Mouse (Mus musculus): ENCODE data around the gene Gm21972.
A peak's percentile ranks its signal among the peaks of the same experiment; 100 is the strongest.

Gm21972 gene

DNA sequence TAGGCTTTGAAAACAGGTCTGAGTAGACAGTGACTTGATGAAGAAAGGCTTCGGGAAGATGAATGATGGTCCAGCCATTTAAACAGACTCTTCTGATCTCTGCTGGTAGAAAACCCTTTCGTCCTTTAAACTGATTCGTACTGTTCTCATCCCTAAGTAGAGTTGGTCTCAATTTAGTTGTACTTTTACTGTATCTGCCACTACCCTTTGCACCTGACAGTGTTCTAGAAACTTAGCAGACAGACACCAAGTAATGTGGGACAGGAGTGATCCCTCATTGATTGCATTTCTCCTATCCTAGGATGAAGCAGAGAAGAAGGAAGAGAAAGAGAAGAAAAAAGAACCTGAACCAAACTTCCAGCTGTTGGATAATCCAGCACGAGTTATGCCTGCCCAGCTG, at the start of gene Gm21972:
Gene Gm21972 (plus strand): TSS at position 301 of the 400 bp plus-strand sequence.
- DNase-seq (ENCODE audit: low spot score) = no peak

DNA sequence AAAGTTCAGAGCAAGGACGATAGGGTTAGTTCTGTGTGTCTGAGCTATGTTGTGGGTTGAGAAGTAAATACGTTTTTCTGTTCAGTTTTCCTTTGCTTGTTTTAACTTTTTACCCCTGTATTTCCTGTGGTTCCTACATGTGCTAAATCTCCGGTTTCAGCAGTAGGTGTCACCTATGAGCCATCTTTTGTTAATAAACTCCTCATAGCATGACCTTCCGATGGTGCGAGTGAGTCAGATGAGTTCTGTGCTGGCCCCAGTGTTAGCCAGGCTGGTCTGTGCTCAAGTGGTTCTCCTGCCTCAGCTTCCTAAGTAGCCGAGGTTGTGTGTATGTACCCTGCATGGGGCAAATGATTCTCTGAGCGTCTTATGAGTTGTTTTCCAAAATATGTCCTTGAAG, 39.0 kb upstream of the Gm21972 start:
- DNase-seq (ENCODE audit: low spot score) = no peak

DNA sequence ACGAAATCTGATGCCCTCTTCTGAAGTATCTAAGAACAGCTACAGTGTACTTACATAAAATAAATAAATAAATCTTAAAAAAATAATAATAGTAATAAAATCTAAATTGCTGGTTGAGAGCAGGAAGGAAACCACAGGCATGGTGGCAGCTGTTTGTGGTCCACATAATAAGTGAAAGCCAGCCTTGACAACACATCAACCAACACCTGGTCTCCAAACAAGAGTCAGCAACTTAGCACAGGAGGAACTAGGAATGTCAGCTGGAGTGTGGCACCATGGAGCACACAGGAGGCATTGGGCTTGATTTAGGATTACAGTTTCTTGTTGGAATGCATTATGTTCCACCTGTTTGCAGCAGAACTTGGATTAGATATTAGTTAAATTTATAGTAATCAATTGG, 28.4 kb upstream of the Gm21972 start:
- DNase-seq (ENCODE audit: low spot score) = no peak

GRCm38 (mm10) chr1:86111779-86112178, 21.7 kb upstream of the Gm21972 start, which contains the start of gene Htr2b:
Htr2b (minus strand) TSS chr1:86111970.
- no peak for DNase-seq (ENCODE audit: low spot score)

DNA sequence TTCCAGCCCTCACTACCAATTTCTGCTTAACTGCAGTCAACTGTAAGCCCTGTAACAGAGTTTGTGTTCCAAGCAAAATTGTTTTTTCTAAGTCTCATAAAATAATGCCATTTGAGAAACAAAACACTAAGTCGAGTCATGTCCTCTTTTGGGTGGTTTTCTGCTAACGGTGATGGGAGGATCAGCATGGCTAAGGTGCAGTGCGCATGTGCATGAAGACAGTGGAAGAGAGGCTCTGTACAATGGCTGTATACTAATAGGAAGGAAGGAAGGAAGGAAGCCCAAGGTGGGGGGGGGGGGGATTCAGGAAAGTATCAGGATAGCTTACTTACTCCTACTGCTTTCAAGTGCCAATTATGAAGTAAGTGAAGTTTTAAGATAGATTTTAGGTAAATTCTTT, 19.3 kb upstream of the Gm21972 start:
- DNase-seq (ENCODE audit: low spot score) = no peak

DNA sequence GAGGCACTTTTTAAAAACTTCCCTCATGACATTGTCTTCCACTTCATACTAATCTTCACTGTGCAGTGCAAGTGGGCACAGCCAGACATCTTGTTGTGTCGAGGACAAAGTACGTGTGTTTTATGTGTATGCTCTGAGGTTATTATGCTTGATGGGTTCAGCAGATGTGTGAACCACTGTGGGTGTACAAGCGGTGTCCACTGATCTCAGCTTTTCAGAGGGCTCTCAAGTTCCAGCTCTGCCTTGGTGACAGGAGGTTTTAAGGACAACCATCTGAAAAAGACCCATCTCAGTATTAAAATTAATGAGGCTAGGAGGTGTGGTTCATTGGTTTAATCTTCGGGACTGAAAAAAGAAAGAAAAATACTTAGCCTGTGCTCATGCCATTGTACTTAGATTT, 13.9 kb upstream of the Gm21972 start:
- no peak for DNase-seq (ENCODE audit: low spot score)

- no peak for DNase-seq (ENCODE audit: low spot score)
Measured at GRCm38 (mm10) chr1:86126036-86126435, 7.4 kb upstream of the Gm21972 start.

- DNase-seq (ENCODE audit: low spot score) = no peak
Measured at GRCm38 (mm10) chr1:86135315-86135714, 1.9 kb downstream of the Gm21972 start.

DNA sequence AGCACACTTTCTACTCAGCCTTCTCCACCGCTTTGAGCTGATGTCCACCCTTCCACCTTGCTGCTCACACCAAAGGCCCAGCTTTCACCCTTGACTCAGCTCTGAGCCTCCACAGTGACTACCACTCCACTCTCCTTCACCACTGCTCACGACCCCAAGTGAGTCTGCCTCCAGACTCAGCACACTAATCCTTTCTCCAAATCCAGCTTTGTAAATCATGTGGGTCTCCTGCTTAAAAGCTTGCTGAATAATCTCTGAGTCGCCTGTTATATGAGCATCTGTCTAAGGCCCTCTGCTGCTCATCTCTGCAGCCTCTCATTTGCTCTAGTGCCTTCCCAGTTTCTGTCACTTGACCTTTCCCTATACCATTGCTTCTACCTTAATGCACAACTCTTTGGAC, 7.6 kb downstream of the Gm21972 start:
- DNase-seq (ENCODE audit: low spot score) = no peak

DNA sequence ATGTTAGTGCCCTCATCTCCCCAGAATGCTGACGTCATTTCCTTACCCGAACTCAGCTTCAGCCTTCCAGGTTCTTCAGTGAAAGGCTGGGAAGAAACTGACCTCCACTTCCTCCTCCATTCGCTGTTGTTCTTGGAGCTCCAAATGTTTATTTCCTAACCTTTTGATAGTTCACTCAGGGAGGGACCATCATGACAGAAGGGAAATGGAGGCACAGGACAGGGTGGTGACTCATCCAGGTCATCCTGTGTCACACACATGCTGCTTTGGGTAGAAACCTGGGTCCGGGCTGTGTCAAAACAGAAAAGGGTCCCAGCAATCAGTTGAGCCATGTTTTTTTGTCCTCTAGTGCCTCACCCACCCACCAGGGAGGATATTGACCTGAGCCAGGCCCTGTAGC, 9.7 kb downstream of the Gm21972 start:
- DNase-seq (ENCODE audit: low spot score) = no peak

DNA sequence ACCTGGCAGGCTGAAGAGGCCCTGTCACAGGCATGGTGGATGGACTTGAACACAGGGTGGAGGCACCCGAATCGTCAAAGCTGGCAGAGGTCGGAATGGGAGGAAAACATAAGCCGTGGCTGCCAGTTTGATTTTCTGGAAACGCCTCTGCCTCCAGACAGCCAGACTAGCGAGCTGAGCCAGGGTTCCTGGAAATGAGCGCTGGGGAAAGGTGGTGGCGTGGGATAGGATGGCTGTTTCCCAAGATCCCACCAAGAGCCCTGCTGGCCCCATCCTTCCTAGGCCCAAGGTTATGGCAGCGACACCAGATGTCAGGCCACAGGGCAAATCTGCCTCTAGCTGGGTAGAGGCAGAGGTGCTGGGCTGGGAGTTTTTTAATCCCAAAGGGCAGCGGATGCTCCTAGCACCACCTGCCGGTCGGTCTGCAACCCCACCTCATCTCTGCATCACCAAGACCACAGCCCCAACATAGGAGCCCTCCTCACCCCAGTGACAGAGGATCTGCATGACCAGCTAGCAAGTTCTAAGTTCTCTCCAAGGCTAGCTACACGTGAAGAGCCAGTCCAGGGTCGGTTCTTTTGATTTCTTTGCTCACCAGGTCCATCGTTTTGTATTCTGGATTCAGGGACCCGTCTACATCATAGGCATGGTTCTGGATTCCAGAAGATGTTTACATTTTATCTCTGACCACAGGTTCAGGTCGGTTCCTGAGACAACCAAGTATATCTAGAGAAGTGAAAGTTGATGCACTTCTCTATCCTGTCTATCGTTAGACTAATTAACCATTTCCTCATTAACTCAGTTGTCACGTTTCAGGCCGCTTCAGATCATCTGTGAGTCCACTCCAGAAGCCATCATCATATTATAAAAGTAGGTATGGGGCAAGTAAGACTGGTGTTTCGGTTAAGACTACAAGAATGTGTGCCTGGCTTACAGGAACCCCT, 10.8 kb downstream of the Gm21972 start:
- DNase-seq (ENCODE audit: low spot score) = no peak

GRCm38 (mm10) chr1:86146293-86146692, 12.9 kb downstream of the Gm21972 start:
- DNase-seq (ENCODE audit: low spot score) = no peak

DNA sequence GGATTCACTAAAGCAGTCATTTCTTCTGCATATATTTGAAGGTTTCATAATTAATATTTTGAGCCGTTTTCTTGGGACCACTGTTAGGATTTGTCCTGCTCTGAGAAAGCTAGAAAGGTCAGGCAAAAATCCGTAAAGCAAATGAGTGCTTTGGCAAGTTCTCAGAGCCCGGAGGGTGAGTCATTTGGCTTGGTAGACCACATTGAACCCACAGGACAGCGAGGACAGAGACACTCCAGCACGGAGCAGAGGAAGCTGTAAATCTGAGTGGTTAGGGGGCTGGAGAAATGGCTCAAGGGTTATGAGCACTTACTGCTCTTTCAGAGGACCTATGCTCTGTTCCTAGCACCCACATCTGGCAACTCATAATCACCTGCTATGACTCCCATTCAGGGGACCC, 14.1 kb downstream of the Gm21972 start:
- no peak for DNase-seq (ENCODE audit: low spot score)

- DNase-seq (ENCODE audit: low spot score) = no peak
Measured at GRCm38 (mm10) chr1:86148161-86148560, 14.7 kb downstream of the Gm21972 start.

DNA sequence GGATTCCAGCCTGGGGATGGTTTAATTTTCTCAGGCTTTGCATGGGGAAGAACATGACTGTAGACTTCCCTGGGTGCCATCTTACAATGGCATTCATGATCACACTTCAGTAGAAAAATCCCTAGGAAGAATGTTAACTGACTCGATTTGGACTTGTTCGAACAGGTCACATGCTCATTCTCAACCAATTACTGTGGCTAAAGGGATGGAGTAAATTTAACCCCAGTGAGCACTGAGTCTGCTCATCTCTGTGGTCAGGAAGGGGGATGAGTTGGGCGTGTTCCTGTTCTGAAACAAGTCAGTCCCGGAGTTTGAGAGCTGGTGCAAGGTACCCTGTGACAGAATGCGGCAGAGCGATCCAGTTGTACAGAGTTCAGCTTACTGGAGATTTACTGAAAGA, 17.5 kb downstream of the Gm21972 start:
- DNase-seq (ENCODE audit: low spot score) = no peak

- DNase-seq (ENCODE audit: low spot score) = no peak
Measured at GRCm38 (mm10) chr1:86151376-86151775, 17.9 kb downstream of the Gm21972 start.

DNA sequence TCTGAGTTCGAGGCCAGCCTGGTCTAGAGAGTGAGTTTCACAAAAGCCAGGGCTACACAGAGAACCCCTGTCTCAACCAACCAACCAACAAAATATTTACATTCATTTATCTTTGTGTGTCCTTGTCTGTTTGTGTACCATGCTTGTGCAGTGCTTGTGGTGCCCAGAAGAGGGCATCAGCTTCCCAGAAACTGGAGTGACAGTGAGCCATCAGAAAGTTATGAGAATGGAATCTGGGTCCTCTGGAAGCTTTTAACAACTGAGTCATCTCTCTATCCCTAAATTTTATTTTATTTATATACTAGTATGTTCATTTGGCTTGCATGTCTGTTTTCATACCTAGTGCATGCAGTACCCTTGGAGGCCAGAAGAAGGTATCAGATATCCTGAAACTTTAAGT, 19.2 kb downstream of the Gm21972 start:
- peak; percentile 30 for DNase-seq (ENCODE audit: low spot score)

GRCm38 (mm10) chr1:86154133-86154823, 20.8 kb downstream of the Gm21972 start, which contains the start of gene Armc9:
Armc9 (plus strand) TSS chr1:86154780.
- DNase-seq (ENCODE audit: low spot score) = peak; percentile 94

GRCm38 (mm10) chr1:86154824-86155164, 21.4 kb downstream of the Gm21972 start:
- no peak for DNase-seq (ENCODE audit: low spot score)

DNA sequence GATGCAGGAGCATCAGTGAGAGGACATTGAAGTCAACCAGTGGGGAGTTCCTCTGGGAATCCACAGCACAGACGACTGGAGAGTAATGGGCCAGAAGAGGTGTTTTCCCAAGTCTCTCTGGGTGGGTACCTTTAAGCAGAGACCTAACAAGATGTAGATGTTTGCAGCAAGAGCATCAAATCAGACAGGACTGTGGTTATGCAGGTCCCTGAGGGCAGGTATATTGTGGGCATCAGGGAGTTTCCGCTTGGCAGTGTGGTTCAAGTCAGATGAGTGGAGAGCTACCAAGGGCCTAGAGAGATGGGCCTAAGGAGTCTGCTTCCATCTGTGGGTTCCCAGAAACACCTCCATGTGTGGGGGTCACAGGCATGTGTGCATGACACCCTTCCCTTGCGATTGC, 22.6 kb downstream of the Gm21972 start:
- DNase-seq (ENCODE audit: low spot score) = no peak

DNA sequence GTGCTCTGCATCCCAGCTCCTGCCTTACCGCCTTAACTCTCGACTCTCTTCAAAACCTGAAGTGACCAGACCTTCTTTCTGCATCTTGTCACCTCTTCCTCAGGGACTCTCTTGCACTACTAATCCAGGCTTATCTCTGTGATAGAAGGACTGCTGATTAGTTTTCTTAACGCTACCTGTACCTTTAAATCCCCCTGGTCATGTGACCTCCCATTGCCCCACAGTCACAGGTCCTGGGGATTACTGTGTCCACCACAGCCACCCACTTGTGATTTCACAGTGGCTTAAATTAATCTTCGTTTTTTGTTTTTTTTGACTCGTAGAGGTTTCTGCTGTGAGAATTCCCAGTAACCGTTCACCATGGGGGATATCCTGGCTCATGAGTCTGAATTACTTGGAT, 23.2 kb downstream of the Gm21972 start:
- DNase-seq (ENCODE audit: low spot score) = no peak

DNA sequence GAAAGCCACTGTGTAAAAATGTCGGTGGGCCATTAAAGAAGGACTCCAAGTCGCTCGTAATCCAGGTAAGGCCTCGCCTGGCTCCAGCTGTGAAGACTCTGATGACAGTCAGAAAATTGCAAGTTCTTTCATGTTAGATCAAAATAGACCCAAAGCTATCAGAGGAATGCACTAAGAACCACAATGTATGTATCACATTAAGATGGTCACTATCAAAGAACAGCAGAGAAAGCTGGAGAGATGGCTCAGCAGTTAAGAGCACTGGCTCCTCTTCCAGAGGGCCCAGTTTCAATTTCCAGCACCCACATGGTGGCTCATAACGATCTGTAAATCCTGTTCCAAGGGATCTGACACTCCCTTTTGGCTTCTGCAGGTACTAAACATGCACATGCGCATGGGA, 26.6 kb downstream of the Gm21972 start:
- no peak for DNase-seq (ENCODE audit: low spot score)

DNA sequence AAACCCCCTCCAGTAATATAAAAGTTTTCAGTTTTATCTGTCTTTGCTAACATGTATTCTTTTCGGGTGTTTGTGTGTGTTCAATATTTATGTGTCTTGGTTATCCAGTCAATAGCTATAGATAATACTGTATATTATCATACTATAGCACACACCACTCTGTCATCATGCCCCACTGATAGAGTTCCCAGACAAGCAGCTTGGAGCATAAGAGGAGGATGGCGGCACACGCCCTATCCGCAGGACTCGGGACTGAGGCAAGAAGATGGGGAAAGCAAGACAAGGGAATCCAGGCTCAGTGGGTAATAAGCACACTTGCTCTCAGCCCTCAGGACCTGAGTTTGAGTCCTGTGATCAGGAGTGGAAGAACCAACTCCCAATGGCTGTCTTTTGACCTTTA, 27.0 kb downstream of the Gm21972 start:
- DNase-seq (ENCODE audit: low spot score) = peak; percentile 68

Data from c-Kit-positive CD71-positive TER-119-positive erythroid progenitor cells, embryonic 14.5 days (primary cell).